Mouse (Mus musculus): ENCODE results near the gene Kcnq2. TPM values are rescaled to one million over a fixed set of nuclear protein-coding genes. Genes with fewer than 3 reads are reported as not detected.

Kcnq2 gene
- polyA plus RNA-seq, 1 experiment: not detected

DNA sequence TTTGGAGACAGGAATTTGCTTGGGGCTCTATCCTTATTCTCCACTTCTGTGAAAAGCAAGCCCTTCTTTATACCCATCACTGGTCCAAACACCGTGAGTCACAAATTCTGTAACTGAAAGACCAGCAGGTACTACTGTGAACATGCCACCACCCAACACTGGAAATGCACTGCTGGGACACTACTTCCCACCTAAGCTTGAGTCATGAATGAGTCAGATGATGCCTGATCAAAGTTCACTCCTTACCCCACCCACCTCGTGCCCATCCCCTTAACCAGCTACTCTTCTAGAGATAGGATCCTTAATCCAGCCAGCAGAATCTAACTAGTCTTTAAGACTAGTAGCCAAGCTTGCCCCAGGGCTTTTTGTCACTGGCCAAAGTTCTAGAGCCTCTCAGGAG is 35.0 kb downstream of the Kcnq2 start:
- no peaks in the 10 kb centered on the region for H3K4me1 ChIP-seq (ENCODE audit: control insufficient read depth, insufficient read depth, insufficient read length, low read length)
- H3K4me3 ChIP-seq (ENCODE audit: insufficient read depth, low read depth, low read length): no peak overlapping the region
- H3K27ac ChIP-seq (replicated peaks; ENCODE audit: low read depth, low read length): no peak overlapping the region

DNA sequence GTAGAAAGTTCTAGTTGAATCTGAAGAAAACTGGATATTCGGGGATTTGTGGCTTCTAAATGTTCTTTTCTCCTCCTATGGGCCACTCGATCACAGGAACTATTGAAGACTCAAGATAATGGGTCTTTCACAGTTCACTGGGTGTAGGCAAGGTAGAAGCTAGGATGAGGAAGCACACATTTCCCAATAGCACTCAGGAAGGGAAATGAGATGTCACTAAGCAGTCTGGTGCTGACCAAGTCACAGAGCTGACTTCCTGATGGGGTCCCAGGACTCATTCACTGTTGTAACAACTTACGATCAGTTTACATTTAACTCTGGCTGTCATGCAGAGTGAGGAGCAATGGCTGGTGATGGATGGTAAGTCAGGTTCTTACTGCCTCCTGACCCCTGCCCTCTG is 45.0 kb downstream of the Kcnq2 start:
- Histone ChIP-seq H3K27ac (replicated peaks; ENCODE audit: low read depth, low read length) (no peak overlapping the region), H3K4me1 (ENCODE audit: control insufficient read depth, insufficient read depth, insufficient read length, low read length) (peaks cover 4% of the 10 kb centered on the region; the same call in 1 of the 2 replicates), H3K4me3 (ENCODE audit: insufficient read depth, low read depth, low read length) (no peak overlapping the region)

DNA sequence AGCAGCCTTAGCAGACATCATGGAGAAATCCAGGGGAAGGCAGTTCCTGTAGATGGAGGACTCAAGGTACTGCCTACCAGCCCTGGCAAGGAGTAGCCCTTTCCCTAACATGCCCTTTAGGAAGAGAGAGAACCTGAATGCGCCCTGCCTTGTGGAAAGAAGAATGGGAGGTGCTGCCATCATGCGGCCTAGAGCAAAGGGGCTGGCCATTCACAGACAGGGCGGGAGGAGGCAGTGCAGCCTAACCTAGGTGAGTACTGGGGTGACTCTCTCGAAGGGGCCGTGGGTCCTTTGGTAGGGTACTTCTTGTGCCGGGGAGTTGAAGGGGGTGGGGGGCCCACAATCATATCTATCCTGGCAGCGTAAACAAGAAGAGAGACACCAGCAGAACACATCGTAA is 50.1 kb downstream of the Kcnq2 start:
- Histone ChIP-seq H3K4me3 (ENCODE audit: insufficient read depth, low read depth, low read length) (no peak overlapping the region), H3K27ac (replicated peaks; ENCODE audit: low read depth, low read length) (no peak overlapping the region), H3K4me1 (ENCODE audit: control insufficient read depth, insufficient read depth, insufficient read length, low read length) (no peaks in the 10 kb centered on the region)

DNA sequence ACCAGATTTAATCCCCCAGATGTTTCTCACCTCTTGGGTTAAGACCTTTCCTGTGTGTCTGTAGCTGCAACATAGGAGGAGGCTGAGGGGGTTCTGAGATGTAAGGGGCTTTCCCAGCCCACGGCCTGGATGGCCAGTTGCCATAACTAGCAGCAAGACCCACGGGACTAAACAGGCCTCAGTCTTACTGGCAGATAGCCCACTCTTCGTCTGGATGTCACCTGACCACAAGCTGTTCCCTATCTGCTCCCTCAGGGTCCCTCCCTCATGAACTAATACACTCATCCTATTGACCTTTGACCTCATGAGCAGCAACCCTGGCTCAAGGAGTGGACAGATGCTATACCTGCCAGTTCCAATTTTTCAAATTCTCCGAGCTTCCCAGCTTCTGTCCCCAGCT is 51.2 kb downstream of the Kcnq2 start:
- Histone ChIP-seq H3K27ac (replicated peaks; ENCODE audit: low read depth, low read length) (no peak overlapping the region), H3K4me3 (ENCODE audit: insufficient read depth, low read depth, low read length) (no peak overlapping the region), H3K4me1 (ENCODE audit: control insufficient read depth, insufficient read depth, insufficient read length, low read length) (no peaks in the 10 kb centered on the region)

DNA sequence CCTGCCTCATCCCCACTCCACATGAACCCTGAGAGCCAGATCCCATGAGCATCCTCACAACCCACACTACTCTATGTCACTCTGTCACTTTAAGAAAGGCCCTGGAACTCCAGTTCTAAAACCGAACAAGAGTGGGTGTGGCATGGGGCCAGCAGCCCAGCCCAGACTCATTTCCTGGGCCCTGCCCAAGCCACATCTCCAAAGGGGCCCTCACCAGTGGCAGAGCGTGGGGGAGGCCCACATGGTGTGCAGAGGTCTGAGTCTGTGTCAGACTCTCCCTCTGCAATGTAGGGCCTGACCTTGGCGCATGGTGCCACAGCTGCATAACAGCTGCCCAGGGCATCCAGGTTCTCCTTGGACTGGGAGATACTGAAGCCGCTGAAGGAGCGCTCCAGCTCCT is 54.2 kb downstream of the Kcnq2 start:
- no peaks in the 10 kb centered on the region for H3K4me1 ChIP-seq (ENCODE audit: control insufficient read depth, insufficient read depth, insufficient read length, low read length)
- no peak overlapping the region for H3K4me3 ChIP-seq (ENCODE audit: insufficient read depth, low read depth, low read length)
- no peak overlapping the region for H3K27ac ChIP-seq (replicated peaks; ENCODE audit: low read depth, low read length)

DNA sequence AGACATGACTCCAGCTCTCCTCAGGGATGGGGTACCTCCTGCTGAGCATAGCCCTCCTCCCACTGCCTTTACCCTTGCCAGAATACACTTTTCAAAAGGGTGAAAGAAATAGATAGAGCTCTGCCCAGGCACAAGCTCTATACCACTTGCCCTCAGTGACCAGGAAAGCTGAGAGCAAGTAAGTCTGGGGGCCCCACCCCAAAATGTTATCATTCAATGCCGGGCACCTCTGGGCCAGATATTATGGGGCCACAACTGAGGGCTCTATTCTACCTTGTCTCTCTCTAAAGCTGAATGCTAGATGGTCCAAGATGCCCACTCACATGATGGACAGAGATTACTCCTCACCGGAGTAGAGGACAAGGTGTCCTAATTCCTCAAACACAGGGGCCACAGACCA is 55.6 kb downstream of the Kcnq2 start:
- Histone ChIP-seq H3K4me1 (ENCODE audit: control insufficient read depth, insufficient read depth, insufficient read length, low read length) (no peaks in the 10 kb centered on the region), H3K4me3 (ENCODE audit: insufficient read depth, low read depth, low read length) (no peak overlapping the region), H3K27ac (replicated peaks; ENCODE audit: low read depth, low read length) (no peak overlapping the region)

DNA sequence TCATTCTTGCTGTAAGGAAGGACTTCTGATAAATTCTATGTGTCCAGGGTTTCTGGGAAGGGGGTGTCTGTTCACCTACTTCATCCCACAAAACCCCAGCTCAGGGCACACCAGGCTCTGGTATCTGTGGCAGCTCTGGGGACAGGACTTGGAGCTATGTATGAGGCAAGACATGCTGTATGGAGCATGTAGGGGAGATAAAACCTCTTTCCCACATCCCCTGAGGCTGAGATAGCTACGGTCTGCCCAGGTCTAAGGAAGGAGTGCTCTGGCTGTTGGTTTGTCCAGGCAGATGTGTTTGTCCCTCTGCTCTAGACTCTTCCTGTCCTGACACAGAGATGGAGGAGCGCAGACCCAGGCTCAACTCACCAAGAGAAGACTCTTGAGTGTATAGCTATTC is 56.2 kb downstream of the Kcnq2 start:
- Histone ChIP-seq H3K4me1 (ENCODE audit: control insufficient read depth, insufficient read depth, insufficient read length, low read length) (no peaks in the 10 kb centered on the region), H3K27ac (replicated peaks; ENCODE audit: low read depth, low read length) (no peak overlapping the region)

DNA sequence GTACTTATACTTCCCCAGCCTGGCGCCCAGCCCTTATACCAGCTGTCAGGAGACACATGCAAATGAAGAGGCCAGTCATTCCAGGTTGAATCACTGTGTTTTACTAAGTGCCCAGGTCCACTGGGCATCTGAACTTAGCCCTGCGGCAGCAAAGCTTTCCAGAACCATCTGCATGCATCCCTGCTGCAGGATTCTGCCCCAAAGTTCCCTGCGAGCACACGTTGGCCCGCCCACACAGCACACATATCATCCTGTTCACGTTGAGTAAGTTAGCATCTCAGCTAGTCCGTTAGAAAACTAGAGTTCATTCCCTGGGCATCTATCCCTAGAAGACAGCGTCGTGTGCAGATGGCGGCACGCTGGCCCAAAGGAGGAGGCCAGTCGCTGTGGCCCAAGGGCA is 59.6 kb downstream of the Kcnq2 start:
- Histone ChIP-seq H3K27ac (replicated peaks; ENCODE audit: low read depth, low read length) (no peak overlapping the region), H3K4me1 (ENCODE audit: control insufficient read depth, insufficient read depth, insufficient read length, low read length) (no peaks in the 10 kb centered on the region), H3K4me3 (ENCODE audit: insufficient read depth, low read depth, low read length) (no peak overlapping the region)

More for the DNA sequence above, 56.2 kb downstream of the Kcnq2 start:
- H3K4me3 ChIP-seq (ENCODE audit: insufficient read depth, low read depth, low read length): no peak overlapping the region

DNA sequence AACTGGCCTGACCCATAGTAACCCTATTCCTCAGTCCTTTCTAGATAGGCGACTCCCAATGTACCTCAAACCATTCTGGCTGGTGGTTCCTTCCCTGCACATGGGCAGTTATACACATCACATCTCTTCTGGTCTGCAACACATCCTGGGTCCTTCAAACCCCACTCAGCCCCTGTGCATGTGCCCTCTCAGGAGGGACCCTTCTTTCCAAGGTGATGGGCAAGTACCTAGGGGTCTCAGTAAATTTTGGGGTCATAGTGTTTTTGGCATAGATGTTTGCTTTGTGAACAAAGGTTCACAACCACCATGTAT is 62.7 kb downstream of the Kcnq2 start:
- Histone ChIP-seq H3K4me1 (ENCODE audit: control insufficient read depth, insufficient read depth, insufficient read length, low read length) (no peaks in the 10 kb centered on the region), H3K27ac (replicated peaks; ENCODE audit: low read depth, low read length) (no peak overlapping the region), H3K4me3 (ENCODE audit: insufficient read depth, low read depth, low read length) (no peak overlapping the region)

DNA sequence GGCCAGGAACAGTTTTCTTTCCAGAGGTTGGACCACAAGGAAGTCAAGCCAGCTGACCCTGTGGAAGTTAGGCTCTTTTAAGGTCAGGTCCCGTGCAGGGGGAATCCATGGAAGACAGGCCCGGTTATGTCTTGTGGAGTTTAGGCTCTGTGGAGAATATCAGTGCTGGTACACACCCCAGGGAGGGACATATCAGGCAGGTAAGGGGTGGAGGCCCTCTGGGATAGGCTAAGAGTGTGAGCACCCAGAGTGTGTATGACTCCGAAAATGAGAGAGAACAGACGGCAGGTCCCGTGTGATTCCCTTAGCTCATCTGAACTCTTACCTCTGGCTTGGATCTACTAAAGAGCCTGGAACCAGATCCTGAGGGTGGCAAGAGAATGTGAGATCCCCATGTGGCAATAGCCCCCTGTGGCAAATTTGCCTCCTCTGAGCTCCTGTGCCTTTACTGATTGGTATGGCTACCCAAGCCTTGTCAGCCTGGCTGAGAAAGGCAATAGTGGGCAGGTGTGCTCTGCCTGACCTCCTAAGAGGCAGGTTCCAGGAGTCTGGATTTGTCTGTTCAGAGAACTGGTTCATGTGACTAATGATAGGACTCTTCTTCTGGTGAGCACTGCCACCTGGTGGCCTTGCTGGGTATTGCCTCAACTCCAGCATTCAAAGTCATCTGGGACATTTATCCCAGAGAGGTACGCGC is 63.2 kb downstream of the Kcnq2 start:
- Histone ChIP-seq H3K4me3 (ENCODE audit: insufficient read depth, low read depth, low read length) (no peak overlapping the region), H3K27ac (replicated peaks; ENCODE audit: low read depth, low read length) (no peak overlapping the region), H3K4me1 (ENCODE audit: control insufficient read depth, insufficient read depth, insufficient read length, low read length) (no peaks in the 10 kb centered on the region)

DNA sequence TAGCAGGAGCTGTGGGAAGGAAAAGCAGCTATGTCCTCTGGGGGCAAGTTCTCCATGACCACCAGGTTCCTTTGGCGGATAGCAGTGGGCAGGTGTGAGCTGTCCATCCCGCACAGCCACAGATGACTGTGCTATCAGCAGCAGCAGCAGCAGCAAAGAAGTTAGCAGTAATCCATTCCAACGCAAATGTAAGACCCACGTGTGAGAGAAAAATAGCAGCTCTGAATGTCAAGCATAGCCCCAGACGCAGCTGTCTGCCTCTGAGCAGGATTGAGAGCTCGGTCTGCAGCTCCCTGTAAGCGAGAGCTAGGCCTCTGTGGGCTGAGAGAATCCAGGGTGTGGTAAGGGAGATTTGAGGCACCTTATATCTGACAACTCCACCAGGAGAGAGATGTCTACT is 65.0 kb downstream of the Kcnq2 start:
- Histone ChIP-seq H3K27ac (replicated peaks; ENCODE audit: low read depth, low read length) (no peak overlapping the region), H3K4me1 (ENCODE audit: control insufficient read depth, insufficient read depth, insufficient read length, low read length) (no peaks in the 10 kb centered on the region), H3K4me3 (ENCODE audit: insufficient read depth, low read depth, low read length) (no peak overlapping the region)

DNA sequence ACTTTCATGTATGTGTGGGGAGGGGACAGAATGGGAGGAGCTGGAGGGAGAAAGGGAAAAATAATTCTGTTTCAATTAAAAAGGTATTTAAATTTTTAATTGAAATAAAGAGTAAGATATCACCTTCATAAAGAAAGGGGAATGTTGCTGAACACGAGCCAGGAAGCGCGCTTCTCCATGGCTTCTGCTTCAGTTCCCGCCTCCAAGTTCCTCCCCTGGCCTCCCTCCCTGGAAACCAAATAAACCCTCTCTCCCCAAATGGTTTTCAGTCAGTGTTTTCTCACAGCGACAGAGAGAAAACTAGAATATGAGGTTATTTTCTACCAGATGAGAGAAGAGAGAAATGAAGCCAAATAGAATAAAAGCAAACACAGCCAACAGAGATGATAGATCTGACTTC is 66.6 kb downstream of the Kcnq2 start:
- H3K4me1 ChIP-seq (ENCODE audit: control insufficient read depth, insufficient read depth, insufficient read length, low read length): no peaks in the 10 kb centered on the region
- H3K4me3 ChIP-seq (ENCODE audit: insufficient read depth, low read depth, low read length): no peak overlapping the region
- no peak overlapping the region for H3K27ac ChIP-seq (replicated peaks; ENCODE audit: low read depth, low read length)

DNA sequence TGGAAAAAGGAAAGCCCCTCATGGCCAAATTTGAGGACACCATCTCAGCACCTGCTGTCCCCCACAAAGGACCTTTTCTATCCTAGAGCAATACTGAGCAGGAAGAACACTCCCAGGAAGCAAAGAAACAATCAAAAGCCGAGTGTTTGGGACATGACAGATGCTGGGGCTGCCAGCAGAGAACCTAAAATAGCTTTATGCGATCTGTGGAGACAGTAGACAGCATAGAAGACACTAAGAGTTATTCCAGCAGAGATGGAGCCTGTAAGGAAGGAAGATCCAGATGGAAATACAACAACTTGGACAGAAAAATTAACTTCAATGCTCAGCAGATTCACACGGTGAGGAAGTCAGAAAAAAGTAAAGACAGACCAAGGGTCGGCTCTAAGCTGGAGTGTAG is 69.3 kb downstream of the Kcnq2 start:
- no peak overlapping the region for H3K4me3 ChIP-seq (ENCODE audit: insufficient read depth, low read depth, low read length)

DNA sequence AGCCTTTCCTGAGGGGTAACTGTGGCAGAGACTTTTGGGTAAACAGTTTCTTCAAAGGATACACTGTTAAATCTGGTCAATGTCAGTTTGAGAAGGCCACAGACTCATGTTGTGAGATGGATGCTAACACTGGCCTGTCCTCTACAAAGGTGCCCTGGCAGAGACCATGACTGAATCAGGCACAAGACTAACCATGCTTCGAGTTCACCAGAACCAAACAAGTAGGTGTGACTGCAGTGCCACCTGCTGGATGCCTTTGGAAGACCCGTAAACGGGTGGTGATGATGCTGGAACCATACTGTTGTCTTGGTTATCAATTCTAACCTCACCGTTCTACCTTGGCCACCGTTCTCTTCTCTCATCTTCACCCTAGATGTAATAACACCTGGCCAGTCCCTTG is 75.0 kb downstream of the Kcnq2 start:
- H3K4me3 ChIP-seq (ENCODE audit: insufficient read depth, low read depth, low read length): no peak overlapping the region
- no peak overlapping the region for H3K27ac ChIP-seq (replicated peaks; ENCODE audit: low read depth, low read length)
- no peaks in the 10 kb centered on the region for H3K4me1 ChIP-seq (ENCODE audit: control insufficient read depth, insufficient read depth, insufficient read length, low read length)

More for the DNA sequence above, 69.3 kb downstream of the Kcnq2 start:
- H3K4me1 ChIP-seq (ENCODE audit: control insufficient read depth, insufficient read depth, insufficient read length, low read length): no peaks in the 10 kb centered on the region
- H3K27ac ChIP-seq (replicated peaks; ENCODE audit: low read depth, low read length): no peak overlapping the region

DNA sequence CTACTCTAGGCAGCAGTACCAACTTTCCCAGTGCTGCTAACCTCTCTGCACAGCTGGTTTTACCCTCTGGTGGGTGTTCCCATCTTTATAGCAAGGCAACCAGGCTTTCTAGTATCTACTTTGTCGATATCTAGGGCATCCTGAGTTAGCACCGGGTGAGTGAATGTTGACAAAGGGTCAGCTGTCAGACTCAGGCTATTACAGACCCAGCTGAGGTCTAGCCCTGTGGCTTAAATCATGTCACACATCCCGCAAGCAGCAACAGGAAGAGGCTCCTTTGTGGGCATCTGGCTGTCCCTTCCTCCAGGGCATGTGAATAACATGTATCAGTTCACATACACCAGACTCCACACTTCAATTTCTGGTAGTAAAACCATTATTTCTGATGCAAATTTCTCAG is 76.9 kb downstream of the Kcnq2 start:
- Histone ChIP-seq H3K4me1 (ENCODE audit: control insufficient read depth, insufficient read depth, insufficient read length, low read length) (no peaks in the 10 kb centered on the region), H3K27ac (replicated peaks; ENCODE audit: low read depth, low read length) (no peak overlapping the region), H3K4me3 (ENCODE audit: insufficient read depth, low read depth, low read length) (no peak overlapping the region)

DNA sequence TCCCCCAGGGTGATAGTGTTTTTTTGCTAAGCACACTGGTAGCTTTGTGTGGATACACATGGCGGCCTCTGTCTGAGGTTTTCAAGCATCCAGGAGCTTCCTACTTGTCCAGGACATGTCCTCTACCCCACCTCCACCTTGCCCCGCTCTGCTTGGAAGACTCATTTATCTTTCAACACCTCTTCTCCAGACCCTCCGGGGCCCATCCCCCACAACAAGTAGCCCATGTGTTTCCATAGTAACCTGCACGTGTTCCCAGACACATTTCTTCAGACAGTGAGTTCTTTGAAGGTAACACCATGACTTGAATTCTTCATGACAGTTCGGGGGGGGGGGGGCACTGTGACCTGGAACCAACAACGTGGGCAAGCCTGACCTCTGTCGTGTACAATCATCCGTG is 77.8 kb downstream of the Kcnq2 start:
- Histone ChIP-seq H3K27ac (replicated peaks; ENCODE audit: low read depth, low read length) (no peak overlapping the region), H3K4me3 (ENCODE audit: insufficient read depth, low read depth, low read length) (no peak overlapping the region), H3K4me1 (ENCODE audit: control insufficient read depth, insufficient read depth, insufficient read length, low read length) (no peaks in the 10 kb centered on the region)

DNA sequence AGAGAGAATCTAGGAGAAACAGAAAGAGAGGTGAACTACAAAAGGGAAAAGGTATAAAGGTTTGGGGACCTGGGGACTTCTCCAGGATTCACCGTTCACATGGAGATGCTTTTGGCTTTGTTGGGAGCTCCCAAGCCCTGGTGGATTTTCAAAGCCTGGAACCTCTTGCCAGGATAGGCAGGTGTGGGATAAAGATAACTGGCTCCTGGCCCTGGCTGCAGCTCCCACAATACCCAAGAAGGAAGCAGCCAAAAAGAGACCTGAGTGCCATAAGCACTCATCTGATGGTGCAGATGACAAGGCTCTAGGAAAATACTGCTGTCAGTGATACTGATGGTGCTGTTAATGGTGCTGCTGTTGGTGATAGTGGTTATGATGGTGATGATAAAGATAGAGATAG is 82.9 kb downstream of the Kcnq2 start:
- H3K4me1 ChIP-seq (ENCODE audit: control insufficient read depth, insufficient read depth, insufficient read length, low read length): no peaks in the 10 kb centered on the region
- H3K27ac ChIP-seq (replicated peaks; ENCODE audit: low read depth, low read length): no peak overlapping the region

More for the DNA sequence above, 82.9 kb downstream of the Kcnq2 start:
- H3K4me3 ChIP-seq (ENCODE audit: insufficient read depth, low read depth, low read length): no peak overlapping the region

Data from brown adipose tissue, adult 24 weeks (tissue).